Mouse (Mus musculus): ENCODE results near the gene Gphn. TPM values are rescaled to one million over a fixed set of nuclear protein-coding genes. Genes with fewer than 3 reads are reported as not detected.
"Not testable (repeated sequence)": the region's sequence is repeated elsewhere in the genome, so short reads cannot be mapped to it uniquely, and the experiment has no call there.

The Gphn gene
- polyA plus RNA-seq, 1 experiment from 2014 or later, result 19.8 TPM

DNA sequence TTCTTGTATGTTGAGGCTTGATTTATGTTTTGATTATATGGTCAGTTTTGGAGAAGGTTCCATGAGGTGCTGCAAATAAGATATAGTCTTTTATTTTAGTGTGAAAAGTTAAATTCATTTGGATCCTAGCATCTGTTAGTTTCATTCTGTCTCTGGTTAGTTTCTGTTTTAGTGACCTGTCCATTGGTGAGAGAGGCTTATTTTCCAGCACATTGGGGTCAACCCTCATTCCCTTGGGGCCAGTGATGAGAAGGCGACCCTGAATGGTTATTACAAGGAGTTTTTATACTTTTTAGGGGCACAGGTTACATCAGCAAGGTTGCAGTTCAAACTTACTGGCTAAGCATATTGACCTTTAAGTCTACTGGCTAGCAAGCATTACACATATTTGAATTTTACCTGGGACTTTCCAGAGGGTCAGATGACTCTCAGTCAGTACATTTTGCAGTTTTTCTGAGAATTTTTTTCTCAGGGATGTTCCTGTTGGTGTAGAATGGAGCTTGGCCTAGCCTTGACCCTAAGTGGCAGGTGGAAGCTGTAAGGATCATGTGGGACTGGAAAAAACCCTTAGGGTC, 72.7 kb downstream of the Gphn start:
- Histone ChIP-seq H3K4me1 (ENCODE audit: control insufficient read depth, insufficient read depth, low read length) (no peaks in the 10 kb centered on the region), H3K36me3 (ENCODE audit: control insufficient read depth, insufficient read depth, low read length) (no peaks in the 10 kb centered on the region), H3K9me3 (ENCODE audit: control insufficient read depth, low read length) (no peaks in the 10 kb centered on the region), H3K27me3 (ENCODE audit: control insufficient read depth, insufficient read depth, low read length) (no peaks in the 10 kb centered on the region), H3K4me2 (no peak overlapping the region), H3K27ac (ENCODE audit: low read depth, low read length) (no peak overlapping the region), H3K9ac (ENCODE audit: low read length) (no peak overlapping the region), H3K4me3 (ENCODE audit: low read depth, low read length) (no peak overlapping the region)
- WGBS, result 94% methylated on average over 1 of the region's 1 CpGs
- DNase-seq (ENCODE audit: low spot score, missing footprints), result no peak
- ATAC-seq (ENCODE audit: low FRiP score), result no peak

DNA sequence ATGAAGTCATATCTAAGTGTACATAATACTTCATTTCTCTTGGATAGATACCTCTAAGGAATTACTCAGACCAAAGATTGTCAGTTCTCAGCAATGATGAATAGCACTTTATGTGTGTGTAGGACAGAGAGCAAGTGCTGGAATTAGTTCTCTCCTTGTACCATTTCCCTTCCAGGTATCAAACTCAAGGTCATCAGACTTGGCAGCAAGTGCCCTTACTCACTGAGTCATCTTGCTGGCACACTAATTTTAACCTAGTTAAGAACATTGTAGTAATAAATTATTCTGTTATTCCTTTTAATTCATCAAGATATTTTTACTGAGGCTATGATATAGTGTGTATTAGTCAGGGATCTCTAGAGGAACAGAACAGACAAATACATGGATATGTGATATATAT, 88.9 kb downstream of the Gphn start:
- Histone ChIP-seq H3K9ac (ENCODE audit: low read length) (no peak overlapping the region), H3K36me3 (ENCODE audit: control insufficient read depth, insufficient read depth, low read length) (no peaks in the 10 kb centered on the region), H3K27me3 (ENCODE audit: control insufficient read depth, insufficient read depth, low read length) (no peaks in the 10 kb centered on the region), H3K4me1 (ENCODE audit: control insufficient read depth, insufficient read depth, low read length) (no peaks in the 10 kb centered on the region), H3K4me2 (no peak overlapping the region), H3K27ac (ENCODE audit: low read depth, low read length) (no peak overlapping the region), H3K9me3 (ENCODE audit: control insufficient read depth, low read length) (no peaks in the 10 kb centered on the region), H3K4me3 (ENCODE audit: low read depth, low read length) (no peak overlapping the region)
- ATAC-seq (ENCODE audit: low FRiP score), result no peak
- DNase-seq (ENCODE audit: low spot score, missing footprints), result no peak

DNA sequence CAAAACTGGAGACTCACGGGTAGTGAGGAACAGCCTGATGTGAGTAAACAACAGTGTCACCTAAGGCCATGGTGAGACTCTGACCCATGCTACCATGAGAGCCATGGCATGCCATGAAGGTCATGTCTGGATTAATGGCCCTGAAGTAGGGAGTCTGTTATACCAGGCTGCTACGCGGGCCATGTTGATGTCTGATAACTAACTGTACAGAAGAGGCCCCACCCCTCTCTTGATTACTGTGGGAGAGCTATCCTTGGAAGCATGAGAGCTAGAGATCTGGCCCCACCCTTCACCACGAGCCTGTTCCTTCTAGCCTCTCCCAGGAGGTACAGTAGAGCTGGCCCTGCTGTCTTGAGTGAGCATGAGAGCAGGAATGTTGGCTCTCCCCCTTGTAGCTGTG, 101.8 kb downstream of the Gphn start:
- Histone ChIP-seq H3K27me3 (ENCODE audit: control insufficient read depth, insufficient read depth, low read length) (no peaks in the 10 kb centered on the region), H3K4me1 (ENCODE audit: control insufficient read depth, insufficient read depth, low read length) (no peaks in the 10 kb centered on the region), H3K9ac (ENCODE audit: low read length) (no peak overlapping the region), H3K36me3 (ENCODE audit: control insufficient read depth, insufficient read depth, low read length) (no peaks in the 10 kb centered on the region), H3K27ac (ENCODE audit: low read depth, low read length) (no peak overlapping the region), H3K9me3 (ENCODE audit: control insufficient read depth, low read length) (no peaks in the 10 kb centered on the region), H3K4me3 (ENCODE audit: low read depth, low read length) (no peak overlapping the region), H3K4me2 (no peak overlapping the region)
- ATAC-seq (ENCODE audit: low FRiP score) (no peak), DNase-seq (ENCODE audit: low spot score, missing footprints) (no peak)
- 89% methylated on average over 4 of the region's 4 CpGs for WGBS

GRCm38 (mm10) chr12:78332107-78332506, 105.9 kb downstream of the Gphn start:
- ATAC-seq (ENCODE audit: low FRiP score) (0 out of 2 replicates have a peak, but pooled peaks have one; percentile 46), DNase-seq (ENCODE audit: low spot score, missing footprints) (peak; percentile 85)
- no peaks in the 10 kb centered on the region for H3K9me3 ChIP-seq (ENCODE audit: control insufficient read depth, low read length)
- H3K4me1 ChIP-seq (ENCODE audit: control insufficient read depth, insufficient read depth, low read length), result no peaks in the 10 kb centered on the region
- no peak overlapping the region for H3K4me2 ChIP-seq
- 74% methylated on average over 3 of the region's 3 CpGs for WGBS
- no peaks in the 10 kb centered on the region for H3K27me3 ChIP-seq (ENCODE audit: control insufficient read depth, insufficient read depth, low read length)
- H3K36me3 ChIP-seq (ENCODE audit: control insufficient read depth, insufficient read depth, low read length), result no peaks in the 10 kb centered on the region
- no peak overlapping the region for H3K9ac ChIP-seq (ENCODE audit: low read length)
- H3K4me3 ChIP-seq (ENCODE audit: low read depth, low read length), result no peak overlapping the region
- no peak overlapping the region for H3K27ac ChIP-seq (ENCODE audit: low read depth, low read length)

- no peak for DNase-seq (ENCODE audit: low spot score, missing footprints)
- ATAC-seq (ENCODE audit: low FRiP score), result no peak
These were observed 130.3 kb downstream of the Gphn start for GRCm38 (mm10) chr12:78356472-78356871.

GRCm38 (mm10) chr12:78389267-78389666, 163.1 kb downstream of the Gphn start:
- DNase-seq (ENCODE audit: low spot score, missing footprints) (no peak), ATAC-seq (ENCODE audit: low FRiP score) (no peak)
- H3K36me3 ChIP-seq (ENCODE audit: control insufficient read depth, insufficient read depth, low read length), result no peaks in the 10 kb centered on the region
- H3K9me3 ChIP-seq (ENCODE audit: control insufficient read depth, low read length), result no peaks in the 10 kb centered on the region
- H3K27ac ChIP-seq (ENCODE audit: low read depth, low read length), result no peak overlapping the region
- H3K4me1 ChIP-seq (ENCODE audit: control insufficient read depth, insufficient read depth, low read length), result no peaks in the 10 kb centered on the region
- no peak overlapping the region for H3K4me3 ChIP-seq (ENCODE audit: low read depth, low read length)
- H3K9ac ChIP-seq (ENCODE audit: low read length), result no peak overlapping the region
- no peak overlapping the region for H3K4me2 ChIP-seq
- H3K27me3 ChIP-seq (ENCODE audit: control insufficient read depth, insufficient read depth, low read length), result no peaks in the 10 kb centered on the region

More at GRCm38 (mm10) chr12:78356472-78356871, 130.3 kb downstream of the Gphn start:
- 88% methylated on average over 2 of the region's 2 CpGs for WGBS
- no peaks in the 10 kb centered on the region for H3K36me3 ChIP-seq (ENCODE audit: control insufficient read depth, insufficient read depth, low read length)
- no peak overlapping the region for H3K4me2 ChIP-seq
- H3K9ac ChIP-seq (ENCODE audit: low read length), result no peak overlapping the region
- no peaks in the 10 kb centered on the region for H3K9me3 ChIP-seq (ENCODE audit: control insufficient read depth, low read length)
- H3K27ac ChIP-seq (ENCODE audit: low read depth, low read length), result no peak overlapping the region
- H3K27me3 ChIP-seq (ENCODE audit: control insufficient read depth, insufficient read depth, low read length), result no peaks in the 10 kb centered on the region
- no peak overlapping the region for H3K4me3 ChIP-seq (ENCODE audit: low read depth, low read length)
- no peaks in the 10 kb centered on the region for H3K4me1 ChIP-seq (ENCODE audit: control insufficient read depth, insufficient read depth, low read length)

DNA sequence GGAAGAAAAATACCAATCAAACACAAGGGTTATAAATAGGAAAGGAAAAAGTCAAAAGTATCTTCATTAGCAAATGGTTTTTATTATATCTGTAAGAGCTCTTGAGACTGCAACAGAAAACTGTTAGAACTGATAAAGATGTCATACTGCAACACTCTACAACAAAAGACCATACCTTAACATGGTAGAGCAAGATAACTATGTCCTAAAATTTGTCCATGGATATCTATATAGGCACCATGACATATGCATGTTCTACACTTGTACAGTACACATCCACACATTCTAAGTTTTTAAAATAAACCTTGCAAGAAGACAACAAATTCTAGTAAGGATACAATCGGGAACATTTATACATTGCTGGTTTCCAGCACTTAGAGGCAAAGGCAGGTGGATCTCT, 169.1 kb downstream of the Gphn start:
- 94% methylated on average over 1 of the region's 1 CpGs for WGBS
- Histone ChIP-seq H3K4me3 (ENCODE audit: low read depth, low read length) (no peak overlapping the region), H3K9ac (ENCODE audit: low read length) (no peak overlapping the region), H3K27me3 (ENCODE audit: control insufficient read depth, insufficient read depth, low read length) (no peaks in the 10 kb centered on the region), H3K9me3 (ENCODE audit: control insufficient read depth, low read length) (no peaks in the 10 kb centered on the region), H3K36me3 (ENCODE audit: control insufficient read depth, insufficient read depth, low read length) (no peaks in the 10 kb centered on the region), H3K27ac (ENCODE audit: low read depth, low read length) (no peak overlapping the region), H3K4me1 (ENCODE audit: control insufficient read depth, insufficient read depth, low read length) (no peaks in the 10 kb centered on the region), H3K4me2 (no peak overlapping the region)
- no peak for DNase-seq (ENCODE audit: low spot score, missing footprints)
- ATAC-seq (ENCODE audit: low FRiP score), result no peak

GRCm38 (mm10) chr12:78407518-78407917, 181.3 kb downstream of the Gphn start:
- H3K27ac ChIP-seq (ENCODE audit: low read depth, low read length); H3K4me3 ChIP-seq (ENCODE audit: low read depth, low read length); H3K4me2 ChIP-seq; H3K36me3 ChIP-seq (ENCODE audit: control insufficient read depth, insufficient read depth, low read length); H3K4me1 ChIP-seq (ENCODE audit: control insufficient read depth, insufficient read depth, low read length); H3K9me3 ChIP-seq (ENCODE audit: control insufficient read depth, low read length); H3K9ac ChIP-seq (ENCODE audit: low read length); ATAC-seq (ENCODE audit: low FRiP score); DNase-seq (ENCODE audit: low spot score, missing footprints); H3K27me3 ChIP-seq (ENCODE audit: control insufficient read depth, insufficient read depth, low read length): not testable (repeated sequence)
- WGBS, result 62% methylated on average over 6 of the region's 7 CpGs

DNA sequence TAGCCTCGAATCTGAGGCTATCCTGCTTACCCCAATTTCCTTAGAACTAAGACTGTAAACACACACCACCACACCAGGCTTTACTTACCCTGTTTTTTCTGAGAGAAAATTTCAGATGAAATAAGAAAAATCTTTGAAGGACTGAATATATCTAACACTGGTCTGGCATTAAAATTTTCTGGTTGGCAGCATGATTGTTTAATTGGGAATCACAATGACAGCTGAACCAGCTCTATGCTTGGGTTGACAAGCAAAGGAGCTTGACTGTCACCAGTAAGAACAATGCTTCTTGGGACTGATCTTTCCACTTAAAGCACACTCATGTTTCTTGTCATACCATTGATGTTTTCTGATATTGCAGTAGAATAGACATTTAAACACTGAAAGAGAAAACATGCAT, 296.0 kb downstream of the Gphn start:
- Histone ChIP-seq H3K4me1 (ENCODE audit: control insufficient read depth, insufficient read depth, low read length) (no peaks in the 10 kb centered on the region), H3K4me2 (no peak overlapping the region), H3K27ac (ENCODE audit: low read depth, low read length) (no peak overlapping the region), H3K27me3 (ENCODE audit: control insufficient read depth, insufficient read depth, low read length) (no peaks in the 10 kb centered on the region), H3K9me3 (ENCODE audit: control insufficient read depth, low read length) (no peaks in the 10 kb centered on the region), H3K36me3 (ENCODE audit: control insufficient read depth, insufficient read depth, low read length) (no peaks in the 10 kb centered on the region), H3K9ac (ENCODE audit: low read length) (no peak overlapping the region), H3K4me3 (ENCODE audit: low read depth, low read length) (no peak overlapping the region)
- ATAC-seq (ENCODE audit: low FRiP score), result no peak
- 48% methylated on average over 1 of the region's 1 CpGs for WGBS
- no peak for DNase-seq (ENCODE audit: low spot score, missing footprints)

Measured in midbrain, embryonic 11.5 days (tissue).